Mouse (Mus musculus): ENCODE results near the gene Myf5. TPM values are rescaled to one million over a fixed set of nuclear protein-coding genes. Genes with fewer than 3 reads are reported as not detected.

The Myf5 gene
- polyA plus RNA-seq, 1 experiment from 2014 or later, result 0.12 TPM

GRCm38 (mm10) chr10:107449496-107450330 is 36.2 kb downstream of the Myf5 start:
- Histone ChIP-seq H3K4me3 (ENCODE audit: low read length) (no peak overlapping the region), H3K9ac (replicated peaks; ENCODE audit: low read length) (no peak overlapping the region)

DNA sequence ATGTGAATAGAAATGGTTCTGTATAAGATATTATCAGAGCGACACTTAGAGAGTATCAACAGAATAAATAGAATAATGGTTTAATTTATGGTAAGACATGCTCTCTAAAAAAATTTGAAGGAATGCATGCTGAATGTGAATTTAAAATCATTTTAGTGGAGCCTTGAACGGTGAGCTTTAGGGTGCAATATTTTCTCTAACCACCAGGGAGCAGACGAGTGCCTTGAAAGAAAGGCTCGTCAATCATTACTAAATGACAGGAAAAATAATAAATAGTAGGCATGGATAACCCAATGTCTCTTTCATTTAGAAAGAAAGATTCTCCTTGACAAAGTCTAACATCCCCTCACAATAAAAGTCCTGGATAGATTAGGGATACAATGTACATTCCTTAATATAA is 43.2 kb downstream of the Myf5 start:
- WGBS, result 10% methylated on average over 4 of the region's 4 CpGs
- H3K9me3 ChIP-seq (ENCODE audit: low read length), result no peaks in the 10 kb centered on the region

More at GRCm38 (mm10) chr10:107449496-107450330, 36.2 kb downstream of the Myf5 start:
- no peaks in the 10 kb centered on the region for H3K36me3 ChIP-seq (ENCODE audit: insufficient read depth, low read length)
- 85% methylated on average over 5 of the region's 5 CpGs for WGBS
- no peaks in the 10 kb centered on the region for H3K4me1 ChIP-seq (ENCODE audit: insufficient read depth, low read length)
- H3K4me2 ChIP-seq (replicated peaks; ENCODE audit: low read depth, low read length), result no peak overlapping the region
- no peak for ATAC-seq (ENCODE audit: low FRiP score, low TSS enrichment)
- no peaks in the 10 kb centered on the region for H3K9me3 ChIP-seq (ENCODE audit: low read length)
- no peak overlapping the region for H3K27ac ChIP-seq (ENCODE audit: low read length)
- no peaks in the 10 kb centered on the region for H3K27me3 ChIP-seq (ENCODE audit: insufficient read depth, low read length)

GRCm38 (mm10) chr10:107436967-107437366 is 49.0 kb downstream of the Myf5 start:
- Histone ChIP-seq H3K27ac (ENCODE audit: low read length) (no peak overlapping the region), H3K27me3 (ENCODE audit: insufficient read depth, low read length) (no peaks in the 10 kb centered on the region), H3K4me2 (replicated peaks; ENCODE audit: low read depth, low read length) (no peak overlapping the region), H3K36me3 (ENCODE audit: insufficient read depth, low read length) (no peaks in the 10 kb centered on the region), H3K4me3 (ENCODE audit: low read length) (no peak overlapping the region), H3K9ac (replicated peaks; ENCODE audit: low read length) (no peak overlapping the region), H3K9me3 (ENCODE audit: low read length) (no peaks in the 10 kb centered on the region), H3K4me1 (ENCODE audit: insufficient read depth, low read length) (no peaks in the 10 kb centered on the region)
- no peak for ATAC-seq (ENCODE audit: low FRiP score, low TSS enrichment)
- WGBS, result 57% methylated on average over 5 of the region's 5 CpGs

More for the DNA sequence above, 43.2 kb downstream of the Myf5 start:
- no peak overlapping the region for H3K4me3 ChIP-seq (ENCODE audit: low read length)
- no peaks in the 10 kb centered on the region for H3K4me1 ChIP-seq (ENCODE audit: insufficient read depth, low read length)
- H3K27me3 ChIP-seq (ENCODE audit: insufficient read depth, low read length), result no peaks in the 10 kb centered on the region
- no peak for ATAC-seq (ENCODE audit: low FRiP score, low TSS enrichment)
- H3K36me3 ChIP-seq (ENCODE audit: insufficient read depth, low read length), result no peaks in the 10 kb centered on the region
- H3K4me2 ChIP-seq (replicated peaks; ENCODE audit: low read depth, low read length), result no peak overlapping the region
- H3K27ac ChIP-seq (ENCODE audit: low read length), result no peak overlapping the region
- no peak overlapping the region for H3K9ac ChIP-seq (replicated peaks; ENCODE audit: low read length)

Small RNAs within 50 kb of the gene (microRNA-seq; reads per million reads assigned to microRNA genes)
- gene Gm44403, result not detected

Other genes starting within 250 kb of the Myf5 start
- 1.7 and 2.1 TPM in 2 replicates for gene Lin7a, start 214.4 kb downstream of the Myf5 start, polyA plus RNA-seq (2015; fragmentation: Nextera tagmentation; extraction: Ambion mirVana)
- 0.23 and 0.37 TPM in 2 replicates for gene Myf6, start 8.6 kb upstream of the Myf5 start, polyA plus RNA-seq (2015; fragmentation: Nextera tagmentation; extraction: Ambion mirVana)
- gene Ptprq, start 233.9 kb upstream of the Myf5 start, polyA plus RNA-seq (2015; fragmentation: Nextera tagmentation; extraction: Ambion mirVana), result 0.10 and 0.12 TPM in 2 replicates

Measured in kidney, embryonic 16.5 days (tissue).